Mouse (Mus musculus) stomach, embryonic 15.5 days (tissue): ENCODE results near the gene Vmn1r200. TPM values are rescaled to one million over a fixed set of nuclear protein-coding genes. Genes with fewer than 3 reads are reported as not detected.
"Not testable (repeated sequence)": the region's sequence is repeated elsewhere in the genome, so short reads cannot be mapped to it uniquely, and the experiment has no call there.

Experiments used
- ATAC-seq: fragments of 200-750 bp; cut with Nextera tagmentation; 2 replicates; pipeline ENCODE4 v1.8.0; 2017; ENCODE audit warnings: low read depth, moderate number of reproducible peaks, moderate TSS enrichment; ENCODE audit not compliant: insufficient read depth, low FRiP score
- H3K27ac ChIP-seq: fragments of 300-500 bp; sonication (generic); 2 replicates; pipeline ENCODE4 v1.5.1; 2015; ENCODE audit warnings: mild to moderate bottlenecking, inconsistent platforms
- H3K27me3 ChIP-seq: fragments of 300-500 bp; sonication (generic); replicated peaks from 2 replicates; pipeline ENCODE4 v1.6.1; 2015; ENCODE audit warnings: inconsistent platforms
- H3K36me3 ChIP-seq: fragments of 300-500 bp; sonication (generic); 2 replicates; pipeline ENCODE4 v1.6.1; 2015; ENCODE audit warnings: inconsistent platforms
- H3K4me1 ChIP-seq: fragments of 300-500 bp; sonication (generic); 2 replicates; pipeline ENCODE4 v1.6.1; 2015; ENCODE audit warnings: inconsistent platforms
- H3K4me2 ChIP-seq: fragments of 300-500 bp; sonication (generic); 2 replicates; pipeline ENCODE4 v1.6.1; 2015; ENCODE audit warnings: mild to moderate bottlenecking, inconsistent platforms
- H3K4me3 ChIP-seq: fragments of 300-500 bp; sonication (generic); replicated peaks from 2 replicates; pipeline ENCODE4 v1.5.1; 2015; ENCODE audit warnings: inconsistent platforms
- H3K9ac ChIP-seq: fragments of 300-500 bp; sonication (generic); 2 replicates; pipeline ENCODE4 v1.6.1; 2015; ENCODE audit warnings: inconsistent platforms
- H3K9me3 ChIP-seq: fragments of 300-500 bp; sonication (generic); 2 replicates; pipeline ENCODE4 v1.6.1; 2016; ENCODE audit warnings: inconsistent platforms
- WGBS: fragments of 180-500 bp; shearing (Covaris S2); methylation state at CpG from one replicate; pipeline ENCODE4 v1.1.7; 2015; 5-methylcytosine and 5-hydroxymethylcytosine counted together
- polyA plus RNA-seq: library from polyadenylated mRNA; unstranded; fragments of >200 nt; fragmentation: Nextera tagmentation; extraction: Ambion mirVana; gene quantifications from 2 replicates; pipeline ENCODE4 v1.2.1, GENCODE M21; 2015

Vmn1r200 gene
- polyA plus RNA-seq: not detected in 2 replicates

- H3K9ac ChIP-seq: no peak within 1 kb of the TSS
- WGBS: 59% methylated on average over 3 of the region's 3 CpGs
- H3K4me2 ChIP-seq: no peak within 1 kb of the TSS
- H3K9me3 ChIP-seq: no peaks in the 10 kb centered on the region
- ATAC-seq: no peak
- H3K27ac ChIP-seq: no peak within 1 kb of the TSS
- H3K27me3 ChIP-seq: no peaks in the 10 kb centered on the region
- H3K4me3 ChIP-seq: no peak within 1 kb of the TSS
- no peaks in the 10 kb centered on the region for H3K36me3 ChIP-seq
- H3K4me1 ChIP-seq: no peaks in the 10 kb centered on the region
Measured at GRCm38 (mm10) chr13:22390073-22390472, at the start of gene Vmn1r200. Gene Vmn1r200 (plus strand): TSS chr13:22390373.

GRCm38 (mm10) chr13:22350064-22350463, 40.1 kb upstream of the Vmn1r200 start, which contains the start of gene Vmn1r198:
Gene Vmn1r198 (plus strand): TSS chr13:22350364.
- ATAC-seq: no peak
- no peaks in the 10 kb centered on the region for H3K9me3 ChIP-seq
- no peak within 1 kb of the TSS for H3K4me2 ChIP-seq
- no peak within 1 kb of the TSS for H3K27ac ChIP-seq
- H3K9ac ChIP-seq: no peak within 1 kb of the TSS
- WGBS: 28% methylated on average over 1 of the region's 1 CpGs
- no peaks in the 10 kb centered on the region for H3K4me1 ChIP-seq
- H3K27me3 ChIP-seq: no peaks in the 10 kb centered on the region
- no peaks in the 10 kb centered on the region for H3K36me3 ChIP-seq
- no peak within 1 kb of the TSS for H3K4me3 ChIP-seq

GRCm38 (mm10) chr13:22350813-22351212, 39.4 kb upstream of the Vmn1r200 start:
- H3K9ac ChIP-seq: no peak overlapping the region
- ATAC-seq: no peak
- no peaks in the 10 kb centered on the region for H3K36me3 ChIP-seq
- H3K27ac ChIP-seq: no peak overlapping the region
- H3K27me3 ChIP-seq: no peaks in the 10 kb centered on the region
- no peaks in the 10 kb centered on the region for H3K4me1 ChIP-seq
- H3K4me2 ChIP-seq: no peak overlapping the region
- H3K9me3 ChIP-seq: no peaks in the 10 kb centered on the region
- no peak overlapping the region for H3K4me3 ChIP-seq
- 77% methylated on average over 1 of the region's 1 CpGs for WGBS

DNA sequence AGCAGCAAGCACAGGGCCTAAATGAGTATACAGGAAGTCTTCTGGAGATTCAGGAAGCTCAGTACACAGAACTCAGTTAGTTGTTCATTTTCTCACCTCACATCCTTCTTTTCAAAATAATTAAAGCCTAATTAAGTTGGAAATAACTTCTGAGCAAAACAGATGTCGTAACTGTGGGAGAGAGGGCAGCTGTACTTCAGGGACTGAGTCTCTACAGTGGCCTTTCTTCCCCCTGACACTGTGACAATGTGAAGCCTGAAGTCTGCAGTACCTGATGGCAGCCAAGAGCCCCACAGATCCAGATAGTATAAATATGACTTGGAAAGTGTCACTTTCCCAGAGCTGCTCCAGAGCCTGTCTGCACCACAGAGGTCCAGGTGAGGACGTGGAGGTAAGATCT, 10.7 kb upstream of the Vmn1r200 start, which contains the start of gene Vmn1r199:
Gene Vmn1r199 (plus strand): TSS at position 301 of the 400 bp plus-strand sequence.
- no peak within 1 kb of the TSS for H3K9ac ChIP-seq
- H3K4me3 ChIP-seq: no peak within 1 kb of the TSS
- no peak for ATAC-seq
- no peak within 1 kb of the TSS for H3K4me2 ChIP-seq
- no peaks in the 10 kb centered on the region for H3K27me3 ChIP-seq
- H3K4me1 ChIP-seq: no peaks in the 10 kb centered on the region
- WGBS: 80% methylated on average over 2 of the region's 2 CpGs
- no peaks in the 10 kb centered on the region for H3K36me3 ChIP-seq
- H3K9me3 ChIP-seq: no peaks in the 10 kb centered on the region
- no peak within 1 kb of the TSS for H3K27ac ChIP-seq

DNA sequence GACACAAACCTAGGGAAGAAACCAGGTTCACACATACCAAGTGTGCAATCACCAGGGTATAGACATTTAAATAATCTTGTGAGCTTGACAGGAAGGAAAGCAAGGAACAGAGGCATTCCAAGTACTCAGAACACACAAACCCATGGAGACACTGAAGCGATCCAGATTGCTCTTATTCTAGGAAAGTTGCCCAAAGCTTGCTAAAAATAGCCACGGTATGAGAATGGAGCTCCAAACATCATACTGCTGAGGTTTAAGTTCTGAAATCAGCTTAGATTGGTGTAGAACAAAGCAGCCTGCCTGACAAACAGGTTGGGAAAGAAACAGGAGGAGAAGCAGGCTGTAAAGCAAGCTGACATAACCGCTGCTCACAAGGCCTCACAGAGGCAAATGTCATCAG, 9.0 kb upstream of the Vmn1r200 start:
- not testable (repeated sequence) for H3K9ac ChIP-seq, H3K36me3 ChIP-seq, H3K9me3 ChIP-seq, H3K4me3 ChIP-seq, H3K27me3 ChIP-seq, H3K4me1 ChIP-seq, H3K4me2 ChIP-seq
- WGBS: 46% methylated on average over 3 of the region's 3 CpGs
- ATAC-seq: peak; percentile 31; the same call in 1 of the 2 replicates
- peak overlapping the region; percentile 61 for H3K27ac ChIP-seq

DNA sequence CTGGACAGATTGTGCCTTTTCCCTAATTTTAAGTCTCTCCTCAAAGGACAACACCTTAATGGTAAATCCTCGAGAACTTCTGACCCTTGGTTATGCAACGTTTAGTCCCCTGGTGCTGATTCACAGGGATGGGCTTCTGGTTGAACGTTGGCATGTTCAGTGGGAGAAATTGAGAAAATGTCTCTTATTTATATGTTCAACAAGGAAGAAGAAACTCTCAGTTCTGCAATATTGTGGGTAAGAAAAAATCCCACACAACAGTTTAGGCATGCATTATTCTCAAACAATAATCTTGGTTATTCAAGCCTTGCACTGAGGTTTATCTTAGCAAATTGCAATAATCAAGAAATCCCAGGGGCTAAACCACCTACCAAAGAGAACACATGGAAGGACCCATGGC, 6.8 kb upstream of the Vmn1r200 start:
- no peak overlapping the region for H3K9ac ChIP-seq
- no peak for ATAC-seq
- no peaks in the 10 kb centered on the region for H3K9me3 ChIP-seq
- H3K36me3 ChIP-seq: no peaks in the 10 kb centered on the region
- no peak overlapping the region for H3K4me2 ChIP-seq
- no peaks in the 10 kb centered on the region for H3K27me3 ChIP-seq
- H3K27ac ChIP-seq: no peak overlapping the region
- 77% methylated on average over 3 of the region's 3 CpGs for WGBS
- H3K4me3 ChIP-seq: no peak overlapping the region
- H3K4me1 ChIP-seq: no peaks in the 10 kb centered on the region

- ATAC-seq: no peak
- no peaks in the 10 kb centered on the region for H3K36me3 ChIP-seq
- H3K4me2 ChIP-seq: no peak overlapping the region
- no peaks in the 10 kb centered on the region for H3K4me1 ChIP-seq
- 68% methylated on average over 1 of the region's 1 CpGs for WGBS
- no peak overlapping the region for H3K9ac ChIP-seq
- H3K4me3 ChIP-seq: no peak overlapping the region
- no peaks in the 10 kb centered on the region for H3K27me3 ChIP-seq
- no peaks in the 10 kb centered on the region for H3K9me3 ChIP-seq
- no peak overlapping the region for H3K27ac ChIP-seq
Measured at GRCm38 (mm10) chr13:22387050-22387449, 3.1 kb upstream of the Vmn1r200 start.

- H3K9ac ChIP-seq: no peak overlapping the region
- WGBS: 50% methylated on average over 1 of the region's 1 CpGs
- ATAC-seq: no peak
- no peak overlapping the region for H3K4me3 ChIP-seq
- no peaks in the 10 kb centered on the region for H3K36me3 ChIP-seq
- no peaks in the 10 kb centered on the region for H3K4me1 ChIP-seq
- H3K27me3 ChIP-seq: no peaks in the 10 kb centered on the region
- H3K9me3 ChIP-seq: no peaks in the 10 kb centered on the region
- H3K4me2 ChIP-seq: no peak overlapping the region
- no peak overlapping the region for H3K27ac ChIP-seq
Measured at GRCm38 (mm10) chr13:22402978-22403377, 12.8 kb downstream of the Vmn1r200 start.

Other genes starting within 250 kb of the Vmn1r200 start
- gene Vmn1r191, start 206.4 kb upstream of the Vmn1r200 start, polyA plus RNA-seq: not detected in 2 replicates
- gene Vmn1r192, start 199.2 kb upstream of the Vmn1r200 start, polyA plus RNA-seq: not detected in 2 replicates
- not detected in 2 replicates for gene Vmn1r193, start 167.2 kb upstream of the Vmn1r200 start, polyA plus RNA-seq
- not detected in 2 replicates for gene Vmn1r194, start 146.2 kb upstream of the Vmn1r200 start, polyA plus RNA-seq
- gene Vmn1r195, start 119.9 kb upstream of the Vmn1r200 start, polyA plus RNA-seq: not detected in 2 replicates
- gene Vmn1r196, start 100.5 kb upstream of the Vmn1r200 start, polyA plus RNA-seq: not detected in 2 replicates
- not detected in 2 replicates for gene Vmn1r197, start 65.8 kb upstream of the Vmn1r200 start, polyA plus RNA-seq
- not detected in 2 replicates for gene Vmn1r198, start 40.0 kb upstream of the Vmn1r200 start, polyA plus RNA-seq
- not detected in 2 replicates for gene Vmn1r199, start 10.6 kb upstream of the Vmn1r200 start, polyA plus RNA-seq
- gene Vmn1r201, start 81.5 kb downstream of the Vmn1r200 start, polyA plus RNA-seq: not detected in 2 replicates
- gene Vmn1r202, start 115.0 kb downstream of the Vmn1r200 start, polyA plus RNA-seq: 0.03 TPM in 1 of 2 replicates, not detected in the other
- not detected in 2 replicates for gene Vmn1r203, start 127.7 kb downstream of the Vmn1r200 start, polyA plus RNA-seq
- gene Vmn1r204, start 162.8 kb downstream of the Vmn1r200 start, polyA plus RNA-seq: not detected in 2 replicates
- not detected in 2 replicates for gene Vmn1r205, start 202.6 kb downstream of the Vmn1r200 start, polyA plus RNA-seq
- not detected in 2 replicates for gene Vmn1r206, start 233.9 kb downstream of the Vmn1r200 start, polyA plus RNA-seq